Mouse (Mus musculus) c-Kit-positive CD71-positive TER-119-positive erythroid progenitor cells, embryonic 14.5 days (primary cell): ENCODE measurements around the gene U90926.

ENCODE experiments used
- DNase-seq: peaks from one replicate; pipeline ENCODE4 v3.0.0-alpha.2; 2013; ENCODE audit warnings: low spot score

Gene U90926

DNA sequence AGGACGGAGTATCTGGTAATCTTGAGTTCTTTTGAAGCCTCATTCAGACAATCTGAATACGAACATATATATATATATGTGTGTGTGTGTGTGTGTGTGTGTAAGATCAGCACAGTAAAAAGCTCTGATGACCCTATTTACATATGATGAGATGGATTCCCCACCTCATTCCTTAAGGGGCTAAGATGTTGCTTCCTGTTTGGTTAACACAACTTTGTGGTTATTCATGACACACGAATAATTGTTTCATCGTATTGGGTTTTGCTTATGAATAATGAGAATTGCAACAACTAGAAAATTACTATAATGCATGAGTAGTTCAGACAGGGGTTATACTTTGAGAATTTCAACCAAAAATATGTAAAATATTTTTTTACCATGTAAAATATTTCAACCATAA, at the start of gene U90926:
U90926 (minus strand) TSS at position 101 of the 400 bp plus-strand sequence.
- DNase-seq, result no peak

DNA sequence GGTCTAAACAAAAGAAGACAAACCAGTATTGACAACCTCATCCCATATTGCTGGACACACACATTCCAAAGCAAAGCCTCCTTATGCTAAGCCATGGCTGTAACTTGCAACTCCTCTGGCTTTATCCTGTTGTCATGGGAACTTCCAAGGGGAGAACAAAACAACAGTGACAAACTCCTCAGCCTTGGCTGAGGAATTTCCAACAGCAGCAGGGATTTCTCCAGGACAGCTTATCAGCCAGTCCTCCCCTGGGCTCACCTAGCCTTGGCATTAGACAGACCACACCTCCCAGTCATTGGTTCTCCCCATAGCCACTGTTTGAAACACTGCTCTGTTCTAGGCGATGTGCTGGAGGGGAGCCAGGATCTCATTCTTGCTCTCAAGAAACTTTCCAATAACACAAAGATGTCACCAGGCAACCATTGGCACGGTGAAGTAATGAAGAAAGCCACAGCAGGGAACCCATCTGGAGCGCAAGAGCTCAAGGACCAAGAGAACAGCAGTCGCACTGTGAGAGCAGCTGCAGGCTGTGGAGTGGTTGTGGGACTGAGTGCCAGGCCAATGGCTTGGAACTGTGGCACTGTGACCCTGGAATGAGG, 48.7 kb upstream of the U90926 start:
- DNase-seq, result no peak

- DNase-seq, result no peak
Measured at GRCm38 (mm10) chr5:92262646-92263045, 47.4 kb upstream of the U90926 start.

DNA sequence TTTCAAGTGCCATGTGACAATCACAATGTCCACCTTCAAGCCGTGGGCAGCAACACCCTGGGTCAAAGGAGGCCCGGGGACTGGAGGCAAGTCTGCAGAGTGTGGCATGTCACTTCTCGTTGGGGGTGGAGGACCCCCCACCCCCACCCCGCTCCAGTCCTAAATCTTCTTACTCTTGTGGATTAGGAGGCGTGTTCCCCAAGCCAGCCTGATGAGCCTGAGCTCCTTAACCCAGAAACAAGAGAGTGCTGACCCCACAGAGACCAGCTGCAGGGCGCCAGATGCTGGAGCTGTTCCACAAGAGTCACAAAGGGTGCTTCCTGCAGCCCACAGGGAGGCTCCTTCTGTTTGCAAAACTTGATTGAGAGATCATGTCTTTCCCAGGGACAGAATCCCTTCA, 41.0 kb upstream of the U90926 start, which contains the start of gene Ppef2:
Ppef2 (minus strand) TSS at position 61 of the 400 bp plus-strand sequence.
- no peak for DNase-seq

- DNase-seq, result no peak
Measured at GRCm38 (mm10) chr5:92254476-92254875, 39.3 kb upstream of the U90926 start.

GRCm38 (mm10) chr5:92252797-92253343, 37.7 kb upstream of the U90926 start:
- DNase-seq, result no peak

GRCm38 (mm10) chr5:92252031-92252430, 36.8 kb upstream of the U90926 start:
- DNase-seq, result no peak

DNA sequence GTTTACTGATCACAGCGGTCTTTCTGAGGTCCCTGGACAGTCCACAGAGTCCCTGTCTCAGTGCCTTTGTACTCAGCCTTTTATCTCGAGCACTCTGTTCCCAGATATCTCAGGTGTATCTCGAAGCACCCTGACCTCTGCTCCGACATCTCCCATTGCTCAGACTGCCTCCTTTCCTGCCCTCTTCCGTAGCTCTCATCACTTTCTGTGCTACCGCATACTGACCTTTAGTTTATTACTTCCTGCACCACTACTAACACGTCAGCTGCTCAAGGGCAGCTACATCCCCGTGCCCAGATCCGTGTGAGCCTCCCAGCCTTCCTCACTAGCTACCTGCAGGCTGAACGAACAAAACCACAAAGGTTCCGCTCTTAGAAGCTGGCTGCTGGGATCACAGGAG, 33.4 kb upstream of the U90926 start:
- no peak for DNase-seq

- no peak for DNase-seq
Measured at GRCm38 (mm10) chr5:92245483-92245882, 30.3 kb upstream of the U90926 start.

DNA sequence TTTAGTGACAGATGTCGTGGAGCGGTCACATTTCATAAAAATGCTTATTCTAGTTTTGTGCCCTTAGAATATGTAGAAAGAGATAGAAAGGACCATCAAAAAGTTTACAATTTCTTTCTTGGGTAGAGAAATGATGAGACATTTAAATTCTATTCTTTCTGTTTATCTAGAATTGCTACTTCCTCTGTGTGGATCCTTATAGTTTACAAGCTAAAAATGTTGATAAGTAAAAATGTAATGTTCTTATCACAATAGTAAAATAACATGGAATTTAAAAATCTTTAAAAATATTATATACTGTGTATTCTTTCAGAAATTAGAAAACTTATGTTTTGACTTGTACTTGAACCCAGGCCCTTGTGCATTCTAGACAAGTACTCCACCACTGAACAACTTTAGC, 29.7 kb upstream of the U90926 start:
- DNase-seq, result no peak

- DNase-seq, result no peak
Measured at GRCm38 (mm10) chr5:92240769-92241168, 25.6 kb upstream of the U90926 start.

DNA sequence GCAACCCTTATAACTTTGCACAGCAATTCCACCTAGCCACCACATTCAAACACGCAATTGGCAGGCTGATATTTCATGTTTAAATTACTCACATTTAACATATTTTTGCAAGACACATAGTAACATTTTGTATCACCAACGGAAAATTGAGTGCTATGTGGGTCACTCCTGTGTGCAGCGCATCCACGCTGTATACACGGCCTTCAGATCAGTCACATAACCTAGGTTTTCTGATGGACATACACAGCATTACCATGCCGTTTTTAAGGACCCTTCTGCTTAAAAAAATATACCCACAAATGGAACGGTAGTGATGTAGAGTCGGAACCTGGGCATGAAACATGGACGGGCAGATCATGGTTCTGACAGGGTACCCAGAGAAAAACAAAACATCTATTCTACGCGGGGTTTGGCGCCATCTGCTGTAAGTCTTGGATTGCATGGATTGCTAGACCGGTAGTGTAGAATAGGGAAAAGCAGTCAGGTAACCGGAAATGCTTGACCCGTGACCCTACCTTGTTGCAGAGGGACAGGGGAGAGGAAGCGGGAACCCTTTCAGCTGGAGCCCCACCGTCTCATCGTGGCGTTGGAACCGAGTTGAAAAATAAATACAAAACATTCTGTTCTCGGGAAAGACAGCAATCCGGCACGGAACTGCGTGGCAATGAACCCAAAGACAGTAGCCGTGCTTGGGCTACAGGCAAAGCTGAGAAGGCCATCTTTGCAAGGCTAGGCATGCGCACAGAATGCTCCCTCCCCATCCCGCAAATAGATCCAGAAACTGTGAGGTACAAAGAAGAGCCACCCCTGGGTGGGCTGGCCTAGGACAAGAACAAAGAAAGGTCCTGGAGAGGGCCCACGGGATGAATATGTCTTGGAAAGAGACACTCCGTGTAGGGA, 24.4 kb upstream of the U90926 start:
- DNase-seq, result peak; percentile 15

DNA sequence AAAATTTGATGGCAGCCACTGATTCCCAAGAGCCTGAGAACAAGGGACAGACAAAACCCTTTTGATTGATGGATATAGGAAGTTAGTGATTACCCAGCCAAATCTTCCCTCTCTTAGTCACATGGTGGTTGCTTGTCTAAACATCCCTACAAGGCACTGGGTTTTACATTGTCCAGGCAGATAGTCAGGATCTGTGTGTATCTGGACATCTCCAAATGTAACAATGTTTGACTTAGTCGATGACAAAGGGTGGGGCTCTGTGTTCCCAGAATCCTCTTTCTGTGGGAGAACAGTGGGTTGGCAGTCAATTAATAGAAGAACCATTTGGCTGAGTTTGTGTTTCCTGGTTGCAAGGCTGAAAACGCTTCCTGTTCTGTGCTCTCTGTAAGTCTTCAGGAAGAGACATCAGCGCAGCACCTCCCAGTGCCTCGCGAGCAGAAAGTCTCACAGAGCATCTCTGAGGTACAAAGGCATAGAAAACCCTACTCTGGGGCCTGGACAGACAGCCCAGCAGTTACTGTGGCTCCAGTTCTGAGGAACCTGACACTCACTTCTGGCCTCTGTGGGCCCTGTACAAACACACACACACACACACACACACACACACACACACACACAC, 19.8 kb upstream of the U90926 start:
- DNase-seq, result no peak

DNA sequence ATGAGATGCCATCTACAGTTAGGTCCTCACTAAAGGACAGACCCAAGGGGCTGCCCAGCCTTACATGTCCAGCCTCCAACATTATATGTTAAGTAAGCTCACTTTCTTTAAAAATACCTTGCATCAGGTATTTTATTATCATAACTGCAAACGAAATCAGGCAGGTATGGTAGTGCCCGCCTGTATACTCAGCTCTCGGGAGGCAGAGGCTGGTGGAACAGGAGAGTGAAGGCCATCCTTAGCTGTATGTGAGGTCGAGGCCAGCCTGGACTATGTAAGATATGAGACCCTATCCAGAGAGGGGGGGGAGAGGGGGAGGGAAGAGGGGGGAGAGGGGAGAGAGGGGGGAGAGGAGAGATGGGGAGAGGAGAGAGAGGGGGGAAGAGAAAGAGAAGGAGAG, 18.2 kb upstream of the U90926 start:
- DNase-seq, result no peak

GRCm38 (mm10) chr5:92231836-92232235, 16.6 kb upstream of the U90926 start:
- DNase-seq, result no peak

DNA sequence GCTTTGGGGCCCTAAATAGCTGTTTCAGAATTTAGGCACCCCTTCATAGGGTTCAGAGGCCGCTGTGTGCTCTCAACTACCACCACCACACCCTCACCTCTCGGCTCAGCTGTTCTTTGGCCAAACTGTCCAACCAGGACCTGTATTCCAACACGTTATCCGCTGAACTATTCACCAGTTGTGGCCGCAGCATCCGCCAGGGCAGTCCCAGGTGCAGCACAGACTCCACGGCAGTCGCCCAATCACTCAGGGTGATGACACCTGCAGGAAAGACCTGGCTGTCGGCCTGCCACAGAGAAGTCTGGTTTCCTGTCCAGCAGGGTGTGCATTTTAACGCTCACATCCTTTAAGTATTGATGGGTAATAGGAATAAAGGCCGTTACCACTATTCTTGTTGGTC, 15.1 kb upstream of the U90926 start:
- DNase-seq, result no peak

DNA sequence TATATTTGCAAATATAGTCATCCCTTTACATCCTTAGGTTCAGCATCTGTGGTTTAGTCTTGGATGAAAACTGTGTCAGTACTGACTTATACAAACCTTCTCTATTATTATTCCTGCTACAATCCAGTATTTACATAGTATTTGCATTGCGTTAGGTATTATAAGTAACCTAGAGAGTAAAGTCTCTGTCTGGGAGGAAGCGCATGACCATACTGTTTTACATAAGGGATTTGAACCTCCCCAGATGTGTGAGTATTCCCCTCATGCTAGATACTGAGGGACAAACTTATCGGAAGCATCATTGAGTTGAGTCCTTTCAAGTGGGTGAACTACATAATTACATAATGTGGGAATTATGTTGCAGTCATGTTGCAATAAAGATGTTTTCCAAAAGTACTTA, 14.3 kb upstream of the U90926 start:
- DNase-seq, result no peak

DNA sequence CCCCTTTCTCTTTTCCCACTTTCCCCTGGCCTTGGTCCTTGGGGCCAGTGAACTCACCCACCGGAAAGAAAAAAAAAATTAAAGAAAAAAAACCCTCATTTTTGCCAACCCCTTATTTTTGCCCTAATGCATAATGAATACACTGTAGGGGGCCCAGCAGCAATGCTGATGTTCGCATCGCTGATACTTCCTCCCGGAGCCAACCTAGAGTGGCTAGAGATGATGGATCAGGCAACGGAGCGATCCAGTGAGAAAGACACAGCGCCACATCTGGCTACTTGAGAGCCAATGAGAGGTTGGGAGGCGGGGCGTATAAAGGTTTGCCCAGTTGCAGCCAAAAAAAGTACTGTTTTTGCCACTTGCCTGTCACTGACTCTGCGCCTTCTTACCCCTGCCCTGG, 13.6 kb upstream of the U90926 start:
- DNase-seq, result no peak

DNA sequence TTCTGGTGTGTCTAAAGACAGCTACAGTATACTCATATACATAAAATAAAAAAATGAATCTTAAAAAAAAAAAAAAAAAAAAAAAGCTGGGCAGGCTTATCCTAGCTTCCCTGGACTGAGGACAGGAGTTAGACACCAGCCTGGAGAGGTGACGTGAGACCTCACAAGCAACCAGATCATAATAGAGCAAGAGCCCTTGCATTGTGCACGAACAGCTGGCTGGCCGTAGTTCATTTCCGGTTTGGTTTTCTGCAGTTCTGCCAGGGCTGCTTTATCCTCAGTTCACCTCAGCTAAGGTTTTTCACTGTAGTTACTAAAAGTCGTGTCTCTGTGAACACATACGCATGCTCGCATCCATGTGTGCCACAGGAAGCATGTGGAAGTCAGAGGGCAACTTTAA, 12.6 kb upstream of the U90926 start:
- DNase-seq, result no peak

DNA sequence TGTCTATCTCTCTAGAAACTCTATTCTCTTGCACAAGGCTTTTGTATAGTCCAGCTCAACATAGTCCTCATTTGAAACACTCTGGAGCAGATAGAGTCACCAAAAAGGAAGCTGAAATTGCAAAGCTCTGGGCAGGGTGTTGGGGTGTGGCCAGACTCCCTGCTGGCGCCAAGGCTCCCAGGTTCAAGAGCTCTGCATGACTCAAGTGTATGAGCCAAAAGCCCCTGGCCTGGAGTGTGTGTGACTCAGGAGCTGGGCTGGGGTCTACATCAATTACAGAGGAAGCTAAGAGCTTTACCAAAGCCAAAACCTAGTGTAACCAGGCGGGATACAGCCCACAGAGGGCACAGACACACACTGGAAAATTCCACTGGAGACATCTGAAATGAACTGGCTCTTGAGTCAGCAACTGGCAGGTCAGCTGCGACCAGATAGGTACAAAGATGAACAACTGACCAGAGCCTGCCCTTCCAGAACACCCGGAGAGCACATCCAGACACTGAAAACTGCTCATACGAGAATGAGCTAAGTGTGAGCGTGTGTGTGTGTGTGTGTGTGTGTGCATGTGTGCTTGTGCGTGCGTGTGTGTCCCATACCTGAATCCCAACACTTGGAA, 5.2 kb upstream of the U90926 start:
- no peak for DNase-seq

DNA sequence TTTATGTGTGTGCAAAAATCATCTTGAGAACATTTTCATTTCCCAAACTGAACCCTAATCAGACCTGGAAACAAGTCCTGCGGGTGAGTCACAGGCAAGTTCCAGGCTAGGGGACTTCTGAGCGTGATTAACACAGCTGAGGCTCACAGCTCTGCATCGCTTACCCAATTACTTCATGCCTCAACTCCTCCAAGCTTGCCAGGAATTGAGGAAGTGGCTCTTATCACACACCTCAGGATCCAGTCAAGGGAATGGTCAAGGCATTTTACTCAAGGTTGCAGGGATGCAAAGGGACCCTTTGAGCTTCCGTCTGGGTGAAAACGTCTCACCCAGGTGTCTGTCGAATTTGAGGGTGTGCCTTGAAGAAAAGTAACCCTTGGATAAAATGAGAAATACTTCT, 4.6 kb upstream of the U90926 start:
- DNase-seq, result no peak
